Mouse (Mus musculus): ENCODE measurements around the gene Gm44965.
A peak's percentile ranks its signal among the peaks of the same experiment; 100 is the strongest.

Gene Gm44965

DNA sequence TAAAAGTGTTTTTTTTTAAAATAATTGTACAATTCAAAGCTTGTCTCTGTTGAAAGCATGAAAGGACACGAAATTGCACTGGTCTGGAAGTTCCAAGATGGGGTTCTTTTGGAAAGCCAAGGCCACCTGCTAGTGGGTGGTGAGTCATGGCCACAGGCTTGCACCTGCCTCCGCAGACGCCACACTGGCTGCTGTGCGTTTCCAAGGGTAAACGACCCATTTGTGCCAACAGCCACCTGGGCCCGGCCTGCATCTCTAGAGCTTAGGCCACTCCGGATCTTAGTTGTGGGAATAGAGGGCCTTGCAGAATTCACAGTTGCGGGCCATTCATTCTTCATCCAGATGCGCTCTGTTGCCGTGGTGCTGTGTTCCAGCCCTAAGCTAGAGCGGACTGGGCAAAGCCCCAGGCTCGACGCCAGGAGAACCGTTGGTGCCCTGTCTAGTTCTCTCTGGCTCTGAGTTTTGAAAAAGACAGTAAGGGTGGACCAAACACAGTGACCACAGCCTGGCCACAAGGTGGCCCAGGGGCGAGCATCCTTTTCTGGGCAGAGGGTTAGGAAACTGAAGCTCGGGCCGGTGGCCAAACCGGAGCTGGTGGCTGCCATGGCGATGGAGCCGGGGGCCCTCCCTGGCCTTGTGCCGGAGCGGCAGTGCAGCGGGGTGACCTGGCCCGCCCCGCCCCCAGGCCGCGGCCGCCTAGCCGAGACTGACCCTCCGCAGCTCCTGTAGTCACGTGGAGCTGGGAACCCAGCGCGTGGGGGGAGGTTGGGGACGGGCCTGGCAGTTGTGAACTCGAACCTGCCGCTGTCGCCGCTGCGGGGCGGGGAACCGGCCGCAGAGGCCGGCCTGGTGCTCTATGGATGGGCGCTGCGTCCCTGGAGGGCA lies at the start of gene Gm44965, which contains the start of gene Repin1:
Gene Gm44965 (plus strand): TSS at position 784 of the 885 bp plus-strand sequence.
Gene Repin1 (plus strand): TSS at position 726 of the 885 bp plus-strand sequence.
- peak; percentile 98 for DNase-seq

DNA sequence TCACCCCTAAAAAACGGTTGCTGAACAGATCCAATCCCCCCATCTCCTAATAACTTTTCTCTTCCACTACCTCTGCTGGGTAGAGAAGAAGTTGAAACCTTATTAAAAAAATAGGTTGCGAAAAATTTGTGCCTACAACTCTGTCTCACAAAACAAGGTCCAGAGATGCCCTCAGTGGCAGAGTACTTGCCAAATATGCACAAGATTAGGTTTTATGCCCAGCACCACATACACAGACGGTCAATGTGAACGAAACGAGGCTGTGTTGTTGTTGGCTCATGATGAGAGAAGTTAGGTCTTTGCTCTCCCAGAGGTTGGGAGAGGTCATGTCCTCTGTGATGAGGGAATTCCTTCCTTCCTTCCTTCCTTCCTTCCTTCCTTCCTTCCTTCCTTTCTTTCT lies 48.5 kb upstream of the Gm44965 start:
- DNase-seq = no peak

DNA sequence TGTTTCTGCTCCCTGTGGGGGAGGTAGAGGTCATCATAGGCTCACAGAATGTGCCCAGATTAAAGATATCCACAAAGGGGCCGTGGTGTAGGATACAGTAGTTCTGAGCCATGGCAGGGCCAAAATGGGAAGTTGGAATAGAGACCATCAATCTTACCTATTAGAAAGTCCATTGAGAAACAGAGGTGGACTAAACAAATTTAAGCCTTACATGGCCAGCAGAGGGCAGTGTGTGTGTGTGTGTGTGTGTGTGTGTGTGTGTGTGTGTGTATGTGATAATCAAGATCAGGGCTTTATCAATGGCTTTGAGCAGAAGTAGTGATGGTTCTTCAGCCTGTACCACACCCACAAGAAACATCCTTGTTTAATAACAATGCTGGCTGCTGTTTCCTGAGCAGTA lies 47.5 kb upstream of the Gm44965 start:
- peak; percentile 62 for DNase-seq

DNA sequence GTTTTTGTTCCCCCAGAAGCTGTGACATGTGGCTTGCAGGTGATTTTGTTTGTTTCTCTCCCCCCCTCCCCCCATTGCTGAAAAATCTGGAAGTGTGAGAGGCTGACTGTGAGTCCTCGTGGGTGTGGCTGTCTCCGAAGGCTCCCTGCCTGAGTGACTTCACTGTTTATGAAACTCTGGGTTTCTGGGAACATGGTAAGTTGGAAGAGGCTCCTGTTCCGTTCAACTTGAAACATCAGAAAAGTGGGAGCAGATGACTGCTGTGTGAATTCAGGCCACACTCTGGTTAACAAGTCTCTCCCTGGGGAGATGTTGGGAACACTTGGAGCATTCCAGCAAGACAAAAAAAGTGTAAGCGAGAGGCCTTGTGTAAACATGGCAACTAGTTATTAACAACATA lies 46.9 kb upstream of the Gm44965 start:
- no peak for DNase-seq

DNA sequence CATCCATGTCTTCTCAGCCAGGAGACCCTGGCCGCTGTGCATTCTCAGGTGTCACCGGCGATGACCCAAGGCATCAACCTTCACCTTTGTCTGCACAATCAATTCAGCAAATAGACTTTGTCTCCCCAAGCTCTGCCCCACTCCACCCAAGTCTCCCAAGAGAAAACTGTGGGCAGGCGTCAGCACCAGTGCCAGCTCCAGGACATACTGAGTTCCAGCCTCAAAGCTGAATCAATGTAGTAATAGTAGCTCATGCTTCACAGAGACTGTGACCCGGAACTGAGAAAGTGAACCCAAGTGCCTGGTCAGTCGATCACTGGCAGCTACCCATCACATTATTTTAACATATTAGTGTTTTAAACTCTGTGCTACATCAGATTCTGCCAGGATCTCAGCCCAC lies 45.4 kb upstream of the Gm44965 start:
- no peak for DNase-seq

- DNase-seq = no peak
These were observed 40.8 kb upstream of the Gm44965 start for GRCm38 (mm10) chr6:48552918-48553317.

DNA sequence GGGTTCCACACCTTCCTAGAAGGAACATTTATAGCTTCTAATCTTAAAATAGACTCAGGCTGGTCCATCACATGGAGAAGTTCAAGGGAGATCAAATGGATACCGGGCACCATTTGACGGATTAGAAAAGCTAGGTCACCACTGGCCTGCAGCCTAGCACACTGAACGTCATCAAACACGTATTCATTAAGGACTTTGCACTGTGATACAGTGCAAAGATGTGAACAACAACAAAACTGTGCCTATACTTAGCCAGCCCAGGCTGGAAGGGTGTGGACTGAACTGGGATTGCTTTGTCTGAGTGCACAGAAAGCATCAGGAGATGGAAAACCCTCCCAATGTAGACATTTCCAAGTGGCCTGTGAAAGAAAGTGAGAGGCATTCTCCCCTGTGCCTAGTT lies 39.9 kb upstream of the Gm44965 start:
- DNase-seq = no peak

GRCm38 (mm10) chr6:48554280-48555103 lies 39.2 kb upstream of the Gm44965 start, which contains the start of gene Lrrc61:
Gene Lrrc61, plus strand, starts transcription at chr6:48554796.
- DNase-seq = peak; percentile 98

- DNase-seq = no peak
These were observed 38.4 kb upstream of the Gm44965 start for GRCm38 (mm10) chr6:48555104-48555890.

- DNase-seq = no peak
These were observed 37.8 kb upstream of the Gm44965 start for GRCm38 (mm10) chr6:48555956-48556355.

GRCm38 (mm10) chr6:48565693-48566310 lies 27.9 kb upstream of the Gm44965 start:
- DNase-seq = no peak

DNA sequence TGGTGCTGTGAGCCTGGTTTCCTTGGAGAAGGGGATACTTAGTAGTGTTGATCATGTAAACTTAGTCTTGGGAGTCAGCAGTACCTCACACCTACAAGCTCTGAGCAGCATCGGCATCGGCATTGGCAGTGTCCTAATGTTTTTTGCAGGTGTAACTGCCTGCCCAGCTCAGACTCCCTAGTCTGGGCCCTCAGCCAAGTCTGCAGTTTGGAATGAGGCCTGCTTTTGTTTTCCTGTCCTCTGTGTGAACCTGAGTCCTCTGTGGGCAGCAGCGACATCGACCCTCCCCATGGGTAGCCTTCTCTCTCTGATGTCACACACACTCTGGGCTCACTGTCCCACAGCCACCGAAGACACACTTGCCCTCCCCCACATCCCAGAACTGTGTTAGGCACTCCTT lies 27.4 kb upstream of the Gm44965 start:
- peak; percentile 90 for DNase-seq

DNA sequence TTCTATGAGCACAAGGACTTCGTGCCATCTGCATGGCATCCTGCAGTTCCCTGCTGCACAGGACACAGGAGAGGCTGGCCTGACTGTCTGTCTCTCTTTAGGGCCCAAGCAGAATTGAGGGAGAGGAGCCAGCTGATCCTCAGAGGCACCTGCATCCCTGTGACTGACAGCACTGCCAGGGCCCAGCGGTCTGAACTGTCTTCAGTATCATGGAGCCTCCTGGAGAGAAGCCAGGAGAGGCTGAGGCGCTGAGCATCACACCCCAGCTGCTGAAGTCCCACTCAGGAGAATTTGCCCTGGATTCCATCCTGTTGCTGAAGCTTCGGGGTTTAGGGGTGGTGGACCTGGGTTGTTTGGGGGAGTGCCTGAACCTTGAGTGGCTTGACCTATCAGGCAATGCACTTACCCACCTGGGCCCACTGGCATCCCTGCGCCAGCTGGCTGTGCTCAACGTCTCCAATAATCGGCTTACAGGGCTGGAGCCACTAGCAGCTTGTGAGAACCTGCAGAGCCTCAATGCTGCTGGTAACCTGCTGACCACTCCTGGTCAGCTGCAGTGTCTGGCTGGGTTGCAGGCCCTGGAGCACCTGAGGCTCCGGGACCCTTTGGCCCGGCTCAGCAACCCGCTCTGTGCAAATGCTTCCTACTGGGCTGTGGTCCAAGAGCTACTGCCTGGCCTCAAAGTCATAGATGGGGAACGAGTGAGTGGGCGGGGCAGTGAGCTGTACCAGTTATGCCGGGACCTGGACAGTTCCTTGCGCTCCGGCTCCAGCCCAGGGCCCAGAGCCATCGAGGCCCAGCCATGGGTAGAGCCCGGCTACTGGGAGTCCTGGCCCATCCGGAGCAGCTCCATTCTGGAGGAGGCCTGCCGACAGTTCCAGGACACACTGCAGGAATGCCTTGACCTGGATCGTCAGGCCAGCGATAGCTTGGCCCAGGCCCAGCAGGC lies 25.4 kb upstream of the Gm44965 start:
- peak; percentile 77 for DNase-seq

DNA sequence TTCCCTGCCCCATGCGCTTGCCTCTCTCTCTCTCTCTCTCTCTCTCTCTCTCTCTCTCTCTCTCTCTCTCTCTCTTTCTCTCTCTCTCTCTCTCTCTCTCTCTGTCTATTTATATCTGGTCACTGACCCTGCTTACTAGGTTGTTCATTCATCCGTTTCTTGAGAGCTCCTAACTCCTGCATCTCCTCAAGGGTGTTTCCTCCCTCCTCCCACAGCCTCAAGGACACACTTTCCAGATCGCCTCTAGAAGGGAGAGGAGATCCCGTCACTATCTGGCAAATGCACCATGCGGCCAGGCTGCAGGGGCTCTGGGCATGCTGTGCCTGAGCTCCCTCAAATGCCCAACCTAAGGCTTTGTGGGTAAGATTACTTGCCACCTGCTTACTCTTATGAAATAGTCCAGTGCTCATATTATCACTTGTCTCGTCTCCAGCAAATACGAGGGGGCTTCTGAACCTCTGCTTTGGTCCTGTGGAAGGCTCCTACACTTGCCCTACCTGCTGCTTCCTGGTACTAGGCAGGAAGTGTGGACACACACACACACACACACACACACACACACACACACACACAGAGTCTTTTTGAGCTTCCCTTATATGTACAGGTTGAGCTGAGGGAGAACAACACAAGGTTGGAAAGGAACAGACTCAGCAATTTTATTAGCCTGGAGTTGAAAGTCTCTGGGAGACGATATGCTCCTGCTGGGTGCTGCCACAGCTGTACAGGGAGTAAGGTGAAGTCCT lies 24.5 kb upstream of the Gm44965 start:
- DNase-seq = no peak

- DNase-seq = no peak
These were observed 21.7 kb upstream of the Gm44965 start for GRCm38 (mm10) chr6:48572014-48572413.

DNA sequence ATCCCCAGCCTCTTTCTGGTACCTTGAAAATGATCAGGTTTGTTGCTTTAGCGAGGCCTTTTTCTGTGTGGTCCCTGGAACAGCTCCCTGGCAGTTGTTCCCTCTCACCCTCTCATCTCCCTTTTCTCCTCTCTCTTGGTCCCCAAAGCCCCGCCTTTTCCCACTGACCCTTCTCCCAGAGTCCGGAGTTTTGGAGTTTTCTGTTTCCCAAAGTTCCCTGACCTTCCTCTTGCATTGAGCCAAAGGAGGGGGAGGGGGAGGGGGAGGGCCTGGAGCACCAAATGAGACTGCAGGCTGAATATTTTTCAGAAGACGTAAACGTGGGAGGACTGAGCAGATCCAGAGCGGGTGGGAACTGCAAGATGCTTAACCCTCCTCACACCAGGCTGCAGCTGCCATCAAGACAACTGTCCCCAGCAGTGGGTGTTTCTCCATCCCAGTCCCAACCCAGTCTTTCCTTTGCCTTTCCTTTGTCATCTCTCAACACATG lies 21.1 kb upstream of the Gm44965 start, which contains the start of gene Rarres2:
Gene Rarres2 (minus strand): TSS at position 218 of the 490 bp plus-strand sequence.
- DNase-seq = peak; percentile 40

- peak; percentile 34 for DNase-seq
These were observed 20.5 kb upstream of the Gm44965 start for GRCm38 (mm10) chr6:48573280-48573679.

GRCm38 (mm10) chr6:48573981-48574380 lies 19.8 kb upstream of the Gm44965 start:
- DNase-seq = no peak

DNA sequence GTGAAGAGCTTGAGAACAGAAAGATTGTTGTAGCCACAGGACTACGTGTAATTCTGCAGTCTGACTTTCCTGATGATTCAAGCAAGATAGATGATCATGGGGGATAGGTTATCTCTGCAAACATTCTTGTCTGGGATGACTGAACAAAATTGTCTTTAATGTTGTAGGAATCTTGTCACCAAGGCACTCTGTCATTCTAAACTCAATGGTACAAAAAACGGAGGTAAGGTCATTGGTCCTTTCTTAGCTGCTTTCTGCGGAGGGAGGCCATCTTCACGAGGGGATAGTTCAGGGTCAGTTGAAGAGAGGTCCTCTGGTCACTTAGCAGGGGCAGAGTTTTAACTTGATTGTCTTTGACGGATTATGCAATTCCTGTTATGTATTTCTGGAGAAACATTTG lies 15.0 kb upstream of the Gm44965 start:
- no peak for DNase-seq

DNA sequence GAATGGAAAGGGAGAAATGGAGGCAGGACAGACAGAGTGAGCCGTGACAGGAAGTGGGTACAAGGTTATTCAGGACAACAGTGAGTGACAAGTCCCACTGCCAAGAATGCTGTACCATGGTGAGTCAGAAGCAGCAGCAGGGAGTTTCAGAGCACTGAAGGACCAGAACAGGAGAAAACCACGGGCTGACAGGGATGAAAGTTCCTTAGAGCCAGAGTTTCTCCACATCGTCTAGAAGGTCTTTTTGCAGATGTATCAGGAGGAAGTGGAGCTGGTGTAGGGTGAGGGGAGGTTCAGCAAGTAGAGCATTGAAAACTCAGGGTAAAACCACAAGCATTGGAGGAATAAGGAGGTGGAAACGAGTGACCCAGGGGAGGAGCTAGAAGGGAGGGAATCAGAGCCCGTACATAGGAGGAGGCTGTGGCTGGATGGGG lies 14.5 kb upstream of the Gm44965 start:
- no peak for DNase-seq

Measured in kidney, adult 18-20 months (tissue).